Mouse (Mus musculus): ENCODE data around the gene Foxi1.
"Not testable (repeated sequence)": the region's sequence is repeated elsewhere in the genome, so short reads cannot be mapped to it uniquely, and the experiment has no call there.

Gene Foxi1

GRCm38 (mm10) chr11:34207989-34208388 lies at the start of gene Foxi1:
TSS of gene Foxi1 (minus strand) at chr11:34208089.
- no peak for DNase-seq (ENCODE audit: low read depth, low spot score)

GRCm38 (mm10) chr11:34242979-34243378 lies 35.1 kb upstream of the Foxi1 start:
- no peak for DNase-seq (ENCODE audit: low read depth, low spot score)

- no peak for DNase-seq (ENCODE audit: low read depth, low spot score)
Observed at GRCm38 (mm10) chr11:34240252-34240651, 32.4 kb upstream of the Foxi1 start.

- no peak for DNase-seq (ENCODE audit: low read depth, low spot score)
Observed at GRCm38 (mm10) chr11:34239691-34240090, 31.8 kb upstream of the Foxi1 start.

GRCm38 (mm10) chr11:34236885-34237284 lies 29.0 kb upstream of the Foxi1 start:
- no peak for DNase-seq (ENCODE audit: low read depth, low spot score)

- DNase-seq (ENCODE audit: low read depth, low spot score), result no peak
Observed at GRCm38 (mm10) chr11:34236091-34236759, 28.3 kb upstream of the Foxi1 start.

GRCm38 (mm10) chr11:34228758-34229364 lies 21.0 kb upstream of the Foxi1 start:
- DNase-seq (ENCODE audit: low read depth, low spot score), result peak; percentile 3

GRCm38 (mm10) chr11:34227180-34227579 lies 19.3 kb upstream of the Foxi1 start:
- DNase-seq (ENCODE audit: low read depth, low spot score), result no peak

GRCm38 (mm10) chr11:34220596-34220995 lies 12.7 kb upstream of the Foxi1 start:
- not testable (repeated sequence) for DNase-seq (ENCODE audit: low read depth, low spot score)

GRCm38 (mm10) chr11:34212853-34213252 lies 5.0 kb upstream of the Foxi1 start:
- peak; percentile 13 for DNase-seq (ENCODE audit: low read depth, low spot score)

- DNase-seq (ENCODE audit: low read depth, low spot score), result no peak
Observed at GRCm38 (mm10) chr11:34202769-34203168, 5.1 kb downstream of the Foxi1 start.

- no peak for DNase-seq (ENCODE audit: low read depth, low spot score)
Observed at GRCm38 (mm10) chr11:34195142-34195541, 12.7 kb downstream of the Foxi1 start.

- DNase-seq (ENCODE audit: low read depth, low spot score), result no peak
Observed at GRCm38 (mm10) chr11:34194158-34194941, 13.5 kb downstream of the Foxi1 start.

GRCm38 (mm10) chr11:34193658-34194057 lies 14.2 kb downstream of the Foxi1 start:
- DNase-seq (ENCODE audit: low read depth, low spot score), result no peak

GRCm38 (mm10) chr11:34184266-34184665 lies 23.6 kb downstream of the Foxi1 start:
- no peak for DNase-seq (ENCODE audit: low read depth, low spot score)

GRCm38 (mm10) chr11:34181214-34182117 lies 26.4 kb downstream of the Foxi1 start:
- DNase-seq (ENCODE audit: low read depth, low spot score), result no peak

GRCm38 (mm10) chr11:34178752-34179151 lies 29.1 kb downstream of the Foxi1 start:
- DNase-seq (ENCODE audit: low read depth, low spot score), result no peak

GRCm38 (mm10) chr11:34176371-34176770 lies 31.5 kb downstream of the Foxi1 start:
- DNase-seq (ENCODE audit: low read depth, low spot score), result no peak

- no peak for DNase-seq (ENCODE audit: low read depth, low spot score)
Observed at GRCm38 (mm10) chr11:34171221-34171620, 36.7 kb downstream of the Foxi1 start.

- no peak for DNase-seq (ENCODE audit: low read depth, low spot score)
Observed at GRCm38 (mm10) chr11:34169464-34169894, 38.4 kb downstream of the Foxi1 start.

- no peak for DNase-seq (ENCODE audit: low read depth, low spot score)
Observed at GRCm38 (mm10) chr11:34166392-34166791, 41.5 kb downstream of the Foxi1 start.
